Mouse (Mus musculus) heart, adult 2 months (tissue): ENCODE measurements around the gene Spata20.

Experiments used
- CTCF ChIP-seq: fragments of 200-600 bp; IDR thresholded peaks from 2 replicates; pipeline ENCODE4 v1.8.1; 2022; ENCODE audit warnings: antibody characterized with exemption, mild to moderate bottlenecking, moderate library complexity
- EP300 ChIP-seq: fragments of 200-500 bp; IDR thresholded peaks from 2 replicates; pipeline ENCODE4 v1.6.1; 2011; ENCODE audit warnings: low read depth, low read length, control low read depth; ENCODE audit not compliant: insufficient read depth
- POLR2A ChIP-seq: fragments of 200-500 bp; IDR thresholded peaks from 2 replicates; pipeline ENCODE4 v1.6.1; 2011; ENCODE audit warnings: mild to moderate bottlenecking, low read depth, low read length, control low read depth; ENCODE audit not compliant: insufficient read depth

- no peak for TF ChIP-seq CTCF
- no peak for TF ChIP-seq POLR2A
- no peak for TF ChIP-seq EP300
These were observed 16.6 kb downstream of the Spata20 start for GRCm38 (mm10) chr11:94469136-94470064.
